Mouse (Mus musculus): ENCODE data around the gene Krtap10-4. TPM values are rescaled to one million over a fixed set of nuclear protein-coding genes. Genes with fewer than 3 reads are reported as not detected.
"Not testable (repeated sequence)": the region's sequence is repeated elsewhere in the genome, so short reads cannot be mapped to it uniquely, and the experiment has no call there.

Krtap10-4 gene
- polyA plus RNA-seq, 1 experiment from 2014 or later: not detected

DNA sequence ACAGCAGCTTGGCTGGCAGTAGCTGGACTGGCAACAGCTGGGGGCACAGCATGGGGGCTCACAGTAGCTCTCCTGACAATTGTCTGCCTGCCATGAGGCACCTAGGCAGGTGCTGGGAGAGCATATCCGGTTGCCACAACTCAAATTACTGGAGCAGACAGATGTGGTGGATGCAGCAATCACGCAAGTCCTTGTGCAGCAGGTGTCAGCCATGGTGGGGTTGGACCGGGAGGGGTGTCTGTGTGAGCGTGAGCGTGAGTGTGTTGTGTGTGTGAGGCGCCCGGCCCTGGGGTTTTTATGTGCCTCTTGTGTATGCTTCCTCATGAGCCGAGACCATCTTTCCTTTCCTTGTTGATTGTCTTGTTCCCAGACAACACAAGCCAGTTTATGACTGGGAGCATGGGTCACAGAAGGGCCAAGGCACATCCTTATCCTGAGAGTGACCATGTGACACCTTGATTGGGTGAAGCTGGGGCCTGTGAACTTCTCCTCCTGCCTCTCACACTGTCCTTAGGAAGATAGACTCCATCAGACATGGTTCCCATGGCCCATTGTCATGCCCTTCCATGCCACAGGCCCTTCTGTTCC is 27.9 kb downstream of the Krtap10-4 start, which contains the start of gene Gm19668:
Gene Gm19668, minus strand, starts transcription at position 213 of the 588 bp plus-strand sequence.
- WGBS: 64% methylated on average over 8 of the region's 8 CpGs
- no peaks in the 10 kb centered on the region for H3K36me3 ChIP-seq (ENCODE audit: control insufficient read depth, insufficient read depth, low read length)
- no peaks in the 10 kb centered on the region for H3K27me3 ChIP-seq (replicated peaks; ENCODE audit: control insufficient read depth, insufficient read depth, low read length)
- H3K27ac ChIP-seq (ENCODE audit: low read depth, low read length): no peak within 1 kb of the TSS
- DNase-seq (ENCODE audit: low spot score) (no peak), ATAC-seq (replicated peaks; ENCODE audit: low FRiP score) (no peak)
- H3K4me1 ChIP-seq (replicated peaks; ENCODE audit: control insufficient read depth, insufficient read depth, low read length): no peaks in the 10 kb centered on the region
- no peak within 1 kb of the TSS for H3K4me2 ChIP-seq
- H3K4me3 ChIP-seq (ENCODE audit: low read depth, low read length): no peak within 1 kb of the TSS
- H3K9me3 ChIP-seq (ENCODE audit: control insufficient read depth, low read length): no peaks in the 10 kb centered on the region
- no peak within 1 kb of the TSS for H3K9ac ChIP-seq (ENCODE audit: low read depth, low read length)

DNA sequence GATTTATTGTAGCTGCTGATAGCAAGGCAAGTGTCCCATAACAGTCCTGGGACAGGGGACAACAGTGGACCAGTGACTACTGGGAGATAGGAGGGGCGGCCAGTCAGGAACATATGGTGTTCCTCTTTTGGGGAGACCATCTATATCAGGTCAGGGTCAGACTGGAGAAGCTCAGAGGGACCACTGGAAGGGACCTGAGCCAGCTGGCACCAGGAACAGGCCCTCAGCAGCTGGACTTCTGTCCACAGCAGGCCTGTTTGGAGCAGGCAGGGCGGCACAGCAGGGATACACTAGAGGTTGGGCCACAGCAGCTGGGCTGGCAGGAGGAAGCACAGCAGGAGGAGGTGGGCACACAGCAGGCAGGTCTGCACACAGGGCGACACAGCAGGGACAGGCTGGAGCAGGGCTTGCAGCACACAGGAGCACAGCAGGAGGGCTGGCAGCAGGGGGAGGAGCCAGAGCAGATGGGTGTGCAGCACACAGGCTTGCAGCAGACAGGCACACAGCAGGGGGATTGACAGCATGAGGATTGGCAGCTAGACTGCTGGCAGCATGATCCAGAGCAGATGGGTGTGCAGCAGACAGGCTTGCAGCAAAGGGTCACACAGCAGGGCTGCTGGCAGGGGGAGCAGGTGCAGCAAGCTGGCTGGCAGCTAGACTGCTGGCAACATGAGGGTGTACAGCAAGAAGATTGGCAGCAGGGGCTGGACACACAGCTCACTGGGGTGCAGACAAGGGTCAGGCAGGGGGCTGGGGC is 28.6 kb downstream of the Krtap10-4 start:
- H3K4me3 ChIP-seq (ENCODE audit: low read depth, low read length); H3K4me1 ChIP-seq (replicated peaks; ENCODE audit: control insufficient read depth, insufficient read depth, low read length); ATAC-seq (replicated peaks; ENCODE audit: low FRiP score); H3K27ac ChIP-seq (ENCODE audit: low read depth, low read length); H3K36me3 ChIP-seq (ENCODE audit: control insufficient read depth, insufficient read depth, low read length); H3K9me3 ChIP-seq (ENCODE audit: control insufficient read depth, low read length); H3K4me2 ChIP-seq; DNase-seq (ENCODE audit: low spot score); H3K9ac ChIP-seq (ENCODE audit: low read depth, low read length); H3K27me3 ChIP-seq (replicated peaks; ENCODE audit: control insufficient read depth, insufficient read depth, low read length): not testable (repeated sequence)
- whole genome bisulfite sequencing: 40% methylated on average over 3 of the region's 3 CpGs

DNA sequence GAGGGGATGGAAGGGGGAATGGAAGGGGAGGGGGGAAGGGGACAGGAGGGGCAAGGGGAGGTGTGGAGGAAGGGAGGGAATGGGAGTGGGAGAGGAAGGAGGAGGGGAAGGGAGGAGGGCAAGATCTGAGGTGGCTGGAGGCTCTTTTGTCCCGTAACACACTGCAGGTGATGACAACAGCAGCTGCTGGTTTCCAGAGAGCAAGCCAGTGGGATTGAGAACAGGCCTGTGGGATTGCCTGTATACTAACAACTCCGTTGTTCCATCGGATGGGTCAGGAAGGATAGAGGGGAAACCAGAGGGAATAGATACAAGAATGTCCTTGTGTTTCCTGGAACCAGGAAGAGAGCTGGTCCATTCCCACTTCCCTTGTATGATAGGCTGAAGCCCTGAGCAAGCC is 29.2 kb downstream of the Krtap10-4 start:
- Histone ChIP-seq H3K27me3 (replicated peaks; ENCODE audit: control insufficient read depth, insufficient read depth, low read length) (no peaks in the 10 kb centered on the region), H3K9ac (ENCODE audit: low read depth, low read length) (no peak overlapping the region), H3K27ac (ENCODE audit: low read depth, low read length) (no peak overlapping the region), H3K4me3 (ENCODE audit: low read depth, low read length) (no peak overlapping the region), H3K4me1 (replicated peaks; ENCODE audit: control insufficient read depth, insufficient read depth, low read length) (no peaks in the 10 kb centered on the region), H3K9me3 (ENCODE audit: control insufficient read depth, low read length) (no peaks in the 10 kb centered on the region), H3K36me3 (ENCODE audit: control insufficient read depth, insufficient read depth, low read length) (no peaks in the 10 kb centered on the region), H3K4me2 (no peak overlapping the region)
- 25% methylated on average over 3 of the region's 3 CpGs for WGBS
- DNase-seq (ENCODE audit: low spot score) (no peak), ATAC-seq (replicated peaks; ENCODE audit: low FRiP score) (no peak)

- DNase-seq (ENCODE audit: low spot score) (no peak), ATAC-seq (replicated peaks; ENCODE audit: low FRiP score) (no peak)
- H3K9me3 ChIP-seq (ENCODE audit: control insufficient read depth, low read length): no peaks in the 10 kb centered on the region
- H3K36me3 ChIP-seq (ENCODE audit: control insufficient read depth, insufficient read depth, low read length): no peaks in the 10 kb centered on the region
- no peak within 1 kb of the TSS for H3K9ac ChIP-seq (ENCODE audit: low read depth, low read length)
- H3K4me2 ChIP-seq: no peak within 1 kb of the TSS
- H3K4me1 ChIP-seq (replicated peaks; ENCODE audit: control insufficient read depth, insufficient read depth, low read length): no peaks in the 10 kb centered on the region
- WGBS: 35% methylated on average over 2 of the region's 2 CpGs
- H3K27me3 ChIP-seq (replicated peaks; ENCODE audit: control insufficient read depth, insufficient read depth, low read length): no peaks in the 10 kb centered on the region
- H3K27ac ChIP-seq (ENCODE audit: low read depth, low read length): no peak within 1 kb of the TSS
- H3K4me3 ChIP-seq (ENCODE audit: low read depth, low read length): no peak within 1 kb of the TSS
Measured at GRCm38 (mm10) chr10:77794976-77795375, 31.9 kb downstream of the Krtap10-4 start, which contains the start of gene Gm9639. Gene Gm9639 (minus strand): TSS chr10:77795076.

- H3K9ac ChIP-seq (ENCODE audit: low read depth, low read length): no peak overlapping the region
- ATAC-seq (replicated peaks; ENCODE audit: low FRiP score) (no peak), DNase-seq (ENCODE audit: low spot score) (no peak)
- no peaks in the 10 kb centered on the region for H3K9me3 ChIP-seq (ENCODE audit: control insufficient read depth, low read length)
- 70% methylated on average over 2 of the region's 2 CpGs for WGBS
- no peaks in the 10 kb centered on the region for H3K27me3 ChIP-seq (replicated peaks; ENCODE audit: control insufficient read depth, insufficient read depth, low read length)
- H3K4me2 ChIP-seq: no peak overlapping the region
- H3K27ac ChIP-seq (ENCODE audit: low read depth, low read length): no peak overlapping the region
- no peaks in the 10 kb centered on the region for H3K4me1 ChIP-seq (replicated peaks; ENCODE audit: control insufficient read depth, insufficient read depth, low read length)
- no peaks in the 10 kb centered on the region for H3K36me3 ChIP-seq (ENCODE audit: control insufficient read depth, insufficient read depth, low read length)
- H3K4me3 ChIP-seq (ENCODE audit: low read depth, low read length): no peak overlapping the region
Measured at GRCm38 (mm10) chr10:77788621-77789020, 38.3 kb downstream of the Krtap10-4 start.

DNA sequence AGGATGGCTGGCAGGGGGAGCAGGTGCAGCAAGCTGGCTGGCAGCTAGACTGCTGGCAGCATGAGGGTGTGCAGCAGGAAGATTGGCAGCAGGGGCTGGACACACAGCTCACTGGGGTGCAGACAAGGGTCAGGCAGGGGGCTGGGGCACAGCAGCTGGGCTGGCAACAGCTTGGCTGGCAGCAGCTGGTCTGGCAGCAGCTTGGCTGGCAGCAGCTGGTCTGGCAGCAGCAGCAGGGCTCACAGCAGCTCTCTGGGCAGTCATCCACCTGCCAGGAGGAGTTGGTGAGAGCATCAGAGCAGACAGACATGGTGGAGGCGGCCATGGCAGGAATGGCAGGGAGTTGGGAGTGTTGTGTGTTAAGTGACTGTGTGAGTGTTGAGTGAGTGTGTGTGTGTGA is 39.0 kb downstream of the Krtap10-4 start, which contains the start of gene Gm7137:
Gene Gm7137, minus strand, starts transcription at position 325 of the 400 bp plus-strand sequence.
- WGBS: 40% methylated on average over 1 of the region's 1 CpGs
- not testable (repeated sequence) for H3K27ac ChIP-seq (ENCODE audit: low read depth, low read length); H3K4me2 ChIP-seq; DNase-seq (ENCODE audit: low spot score); ATAC-seq (replicated peaks; ENCODE audit: low FRiP score); H3K9ac ChIP-seq (ENCODE audit: low read depth, low read length); H3K36me3 ChIP-seq (ENCODE audit: control insufficient read depth, insufficient read depth, low read length); H3K27me3 ChIP-seq (replicated peaks; ENCODE audit: control insufficient read depth, insufficient read depth, low read length); H3K9me3 ChIP-seq (ENCODE audit: control insufficient read depth, low read length); H3K4me1 ChIP-seq (replicated peaks; ENCODE audit: control insufficient read depth, insufficient read depth, low read length); H3K4me3 ChIP-seq (ENCODE audit: low read depth, low read length)

- WGBS: 75% methylated on average over 1 of the region's 3 CpGs
- not testable (repeated sequence) for H3K36me3 ChIP-seq (ENCODE audit: control insufficient read depth, insufficient read depth, low read length); H3K4me2 ChIP-seq; H3K27ac ChIP-seq (ENCODE audit: low read depth, low read length); DNase-seq (ENCODE audit: low spot score); H3K9me3 ChIP-seq (ENCODE audit: control insufficient read depth, low read length); H3K9ac ChIP-seq (ENCODE audit: low read depth, low read length); H3K4me1 ChIP-seq (replicated peaks; ENCODE audit: control insufficient read depth, insufficient read depth, low read length); H3K4me3 ChIP-seq (ENCODE audit: low read depth, low read length); ATAC-seq (replicated peaks; ENCODE audit: low FRiP score); H3K27me3 ChIP-seq (replicated peaks; ENCODE audit: control insufficient read depth, insufficient read depth, low read length)
Measured at GRCm38 (mm10) chr10:77783396-77783795, 43.5 kb downstream of the Krtap10-4 start.

DNA sequence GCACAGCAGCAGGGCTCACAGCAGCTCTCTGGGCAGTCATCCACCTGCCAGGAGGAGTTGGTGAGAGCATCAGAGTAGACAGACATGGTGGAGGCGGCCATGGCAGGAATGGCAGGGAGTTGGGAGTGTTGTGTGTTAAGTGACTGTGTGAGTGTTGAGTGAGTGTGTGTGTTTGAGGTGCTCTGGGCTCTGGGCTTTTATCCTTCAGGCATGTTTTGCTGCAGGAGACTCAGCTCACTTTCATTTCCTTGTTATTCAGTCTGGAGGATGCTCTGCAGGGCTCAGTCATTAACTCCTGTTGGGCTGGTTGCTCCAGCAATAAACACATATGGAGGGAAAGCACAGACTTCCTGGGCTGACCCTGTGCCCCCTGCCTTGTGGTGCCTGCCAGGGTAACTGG is 44.5 kb downstream of the Krtap10-4 start, which contains the start of gene Gm3250:
Gene Gm3250, minus strand, starts transcription at position 101 of the 400 bp plus-strand sequence.
- not testable (repeated sequence) for H3K9me3 ChIP-seq (ENCODE audit: control insufficient read depth, low read length); H3K27ac ChIP-seq (ENCODE audit: low read depth, low read length); H3K27me3 ChIP-seq (replicated peaks; ENCODE audit: control insufficient read depth, insufficient read depth, low read length); H3K4me3 ChIP-seq (ENCODE audit: low read depth, low read length); H3K4me2 ChIP-seq; DNase-seq (ENCODE audit: low spot score); H3K9ac ChIP-seq (ENCODE audit: low read depth, low read length); ATAC-seq (replicated peaks; ENCODE audit: low FRiP score); H3K36me3 ChIP-seq (ENCODE audit: control insufficient read depth, insufficient read depth, low read length); H3K4me1 ChIP-seq (replicated peaks; ENCODE audit: control insufficient read depth, insufficient read depth, low read length)
- 38% methylated on average over 1 of the region's 1 CpGs for WGBS

DNA sequence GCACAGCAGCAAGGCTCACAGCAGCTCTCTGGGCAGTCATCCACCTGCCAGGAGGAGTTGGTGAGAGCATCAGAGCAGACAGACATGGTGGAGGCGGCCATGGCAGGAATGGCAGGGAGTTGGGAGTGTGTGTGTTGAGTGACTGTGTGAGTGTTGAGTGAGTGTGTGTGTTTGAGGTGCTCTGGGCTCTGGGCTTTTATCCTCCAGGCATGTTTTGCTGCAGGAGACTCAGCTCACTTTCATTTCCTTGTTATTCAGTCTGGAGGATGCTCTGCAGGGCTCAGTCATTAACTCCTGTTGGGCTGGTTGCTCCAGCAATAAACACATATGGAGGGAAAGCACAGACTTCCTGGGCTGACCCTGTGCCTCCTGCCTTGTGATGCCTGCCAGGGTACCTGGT is 50.1 kb downstream of the Krtap10-4 start, which contains the start of gene Gm7138:
Gene Gm7138, minus strand, starts transcription at position 101 of the 400 bp plus-strand sequence.
- DNase-seq (ENCODE audit: low spot score); H3K9ac ChIP-seq (ENCODE audit: low read depth, low read length); H3K27me3 ChIP-seq (replicated peaks; ENCODE audit: control insufficient read depth, insufficient read depth, low read length); H3K4me3 ChIP-seq (ENCODE audit: low read depth, low read length); H3K9me3 ChIP-seq (ENCODE audit: control insufficient read depth, low read length); ATAC-seq (replicated peaks; ENCODE audit: low FRiP score); H3K4me1 ChIP-seq (replicated peaks; ENCODE audit: control insufficient read depth, insufficient read depth, low read length); H3K27ac ChIP-seq (ENCODE audit: low read depth, low read length); H3K4me2 ChIP-seq; H3K36me3 ChIP-seq (ENCODE audit: control insufficient read depth, insufficient read depth, low read length): not testable (repeated sequence)
- WGBS: 36% methylated on average over 1 of the region's 1 CpGs

Measured in liver, embryonic 11.5 days (tissue).